Mouse (Mus musculus) stomach, embryonic 15.5 days (tissue): ENCODE measurements around the gene Eps8l1. TPM values are rescaled to one million over a fixed set of nuclear protein-coding genes. Genes with fewer than 3 reads are reported as not detected.
A peak's percentile ranks its signal among the peaks of the same experiment; 100 is the strongest.

Experiments
- ATAC-seq: fragments of 200-750 bp; cut with Nextera tagmentation; 2 replicates; pipeline ENCODE4 v1.8.0; 2017; ENCODE audit warnings: low read depth, moderate number of reproducible peaks, moderate TSS enrichment; ENCODE audit not compliant: insufficient read depth, low FRiP score
- H3K27ac ChIP-seq: fragments of 300-500 bp; sonication (generic); 2 replicates; pipeline ENCODE4 v1.5.1; 2015; ENCODE audit warnings: mild to moderate bottlenecking, inconsistent platforms
- H3K27me3 ChIP-seq: fragments of 300-500 bp; sonication (generic); replicated peaks from 2 replicates; pipeline ENCODE4 v1.6.1; 2015; ENCODE audit warnings: inconsistent platforms
- H3K36me3 ChIP-seq: fragments of 300-500 bp; sonication (generic); 2 replicates; pipeline ENCODE4 v1.6.1; 2015; ENCODE audit warnings: inconsistent platforms
- H3K4me1 ChIP-seq: fragments of 300-500 bp; sonication (generic); 2 replicates; pipeline ENCODE4 v1.6.1; 2015; ENCODE audit warnings: inconsistent platforms
- H3K4me2 ChIP-seq: fragments of 300-500 bp; sonication (generic); 2 replicates; pipeline ENCODE4 v1.6.1; 2015; ENCODE audit warnings: mild to moderate bottlenecking, inconsistent platforms
- H3K4me3 ChIP-seq: fragments of 300-500 bp; sonication (generic); replicated peaks from 2 replicates; pipeline ENCODE4 v1.5.1; 2015; ENCODE audit warnings: inconsistent platforms
- H3K9ac ChIP-seq: fragments of 300-500 bp; sonication (generic); 2 replicates; pipeline ENCODE4 v1.6.1; 2015; ENCODE audit warnings: inconsistent platforms
- H3K9me3 ChIP-seq: fragments of 300-500 bp; sonication (generic); 2 replicates; pipeline ENCODE4 v1.6.1; 2016; ENCODE audit warnings: inconsistent platforms
- WGBS: fragments of 180-500 bp; shearing (Covaris S2); methylation state at CpG from one replicate; pipeline ENCODE4 v1.1.7; 2015; 5-methylcytosine and 5-hydroxymethylcytosine counted together
- polyA plus RNA-seq: library from polyadenylated mRNA; unstranded; fragments of >200 nt; fragmentation: Nextera tagmentation; extraction: Ambion mirVana; gene quantifications from 2 replicates; pipeline ENCODE4 v1.2.1, GENCODE M21; 2015

The Eps8l1 gene
- polyA plus RNA-seq, 1 experiment from 2014 or later: 11.1 TPM

DNA sequence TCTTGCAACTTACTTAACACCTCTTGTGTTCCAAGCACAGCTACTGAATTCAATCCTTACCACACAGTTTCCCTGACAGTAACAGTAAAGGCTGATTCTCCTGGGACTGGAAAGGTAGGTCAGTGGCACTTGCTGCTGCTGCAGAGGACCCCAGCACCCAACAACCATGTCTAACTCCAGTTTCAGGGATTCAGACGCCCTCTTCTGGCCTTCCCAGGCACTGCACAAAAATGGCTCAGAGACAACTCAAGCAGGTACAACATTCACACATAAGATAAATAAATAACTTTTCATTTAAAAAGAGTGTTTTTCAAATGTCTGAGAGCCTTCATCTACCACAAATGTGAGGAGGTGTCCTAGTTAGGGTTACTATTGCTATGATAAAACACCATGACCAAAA is 13.3 kb upstream of the Eps8l1 start:
- WGBS: 6% methylated on average over 1 of the region's 1 CpGs
- H3K4me2 ChIP-seq: no peak overlapping the region
- H3K9me3 ChIP-seq: no peaks in the 10 kb centered on the region
- 0 out of 2 replicates have a peak, but pooled peaks cover 9% of the 10 kb centered on the region for H3K4me1 ChIP-seq
- no peak for ATAC-seq
- no peak overlapping the region for H3K4me3 ChIP-seq
- H3K27me3 ChIP-seq: no peaks in the 10 kb centered on the region
- H3K9ac ChIP-seq: no peak overlapping the region
- no peak overlapping the region for H3K27ac ChIP-seq
- H3K36me3 ChIP-seq: peaks cover 17% of the 10 kb centered on the region

DNA sequence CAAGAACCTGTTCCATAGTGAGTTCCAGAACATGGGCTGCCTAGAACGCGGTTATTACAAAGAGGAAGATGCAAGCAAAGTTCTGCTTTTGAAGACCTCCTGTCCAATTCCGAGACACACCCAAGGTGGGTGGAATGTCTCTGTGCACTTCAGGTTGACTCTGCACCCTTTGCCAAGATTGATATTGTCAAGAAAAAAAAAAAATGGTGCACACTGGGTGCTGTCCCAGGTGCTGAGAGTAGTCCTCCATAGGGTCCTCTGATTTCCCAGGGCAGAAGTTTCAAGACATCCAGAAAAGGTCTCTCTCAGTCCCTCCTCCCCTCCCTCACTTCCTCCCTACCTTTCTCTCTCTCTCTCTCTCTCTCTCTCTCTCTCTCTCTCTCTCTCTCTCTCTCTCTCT is 12.0 kb upstream of the Eps8l1 start:
- no peaks in the 10 kb centered on the region for H3K27me3 ChIP-seq
- peaks cover 8% of the 10 kb centered on the region for H3K36me3 ChIP-seq
- no peak overlapping the region for H3K27ac ChIP-seq
- ATAC-seq: no peak
- no peaks in the 10 kb centered on the region for H3K9me3 ChIP-seq
- WGBS: 82% methylated on average over 3 of the region's 3 CpGs
- no peak overlapping the region for H3K9ac ChIP-seq
- H3K4me3 ChIP-seq: no peak overlapping the region
- H3K4me1 ChIP-seq: 0 out of 2 replicates have a peak, but pooled peaks cover 9% of the 10 kb centered on the region
- no peak overlapping the region for H3K4me2 ChIP-seq

DNA sequence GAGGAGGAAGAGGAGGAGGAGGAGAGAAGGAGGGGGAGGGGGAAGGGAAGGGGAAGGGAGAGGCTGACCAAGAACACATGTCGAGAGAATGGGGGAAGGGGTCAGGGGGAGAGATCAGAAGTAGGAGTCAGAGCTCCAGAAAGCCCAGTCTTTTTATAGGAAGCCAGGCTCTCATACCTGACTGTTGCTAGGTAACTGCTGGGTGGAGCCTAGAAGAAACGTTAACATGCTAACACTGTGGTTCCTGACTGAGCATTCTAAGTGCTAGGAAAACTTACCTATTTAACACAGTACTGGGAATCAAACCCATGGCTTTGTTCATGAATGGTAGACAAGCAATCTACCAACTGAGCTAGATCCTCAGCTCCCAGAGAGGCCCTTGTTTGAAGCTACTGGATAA is 11.3 kb upstream of the Eps8l1 start:
- 3% methylated on average over 2 of the region's 2 CpGs for WGBS
- no peak for ATAC-seq
- Histone ChIP-seq H3K9ac (no peak overlapping the region), H3K4me2 (no peak overlapping the region), H3K9me3 (no peaks in the 10 kb centered on the region), H3K4me1 (0 out of 2 replicates have a peak, but pooled peaks cover 9% of the 10 kb centered on the region), H3K36me3 (no peaks in the 10 kb centered on the region; the same call in 1 of the 2 replicates), H3K27ac (0 out of 2 replicates have a peak overlapping the region, but pooled peaks have one; percentile 61), H3K4me3 (no peak overlapping the region), H3K27me3 (no peaks in the 10 kb centered on the region)

DNA sequence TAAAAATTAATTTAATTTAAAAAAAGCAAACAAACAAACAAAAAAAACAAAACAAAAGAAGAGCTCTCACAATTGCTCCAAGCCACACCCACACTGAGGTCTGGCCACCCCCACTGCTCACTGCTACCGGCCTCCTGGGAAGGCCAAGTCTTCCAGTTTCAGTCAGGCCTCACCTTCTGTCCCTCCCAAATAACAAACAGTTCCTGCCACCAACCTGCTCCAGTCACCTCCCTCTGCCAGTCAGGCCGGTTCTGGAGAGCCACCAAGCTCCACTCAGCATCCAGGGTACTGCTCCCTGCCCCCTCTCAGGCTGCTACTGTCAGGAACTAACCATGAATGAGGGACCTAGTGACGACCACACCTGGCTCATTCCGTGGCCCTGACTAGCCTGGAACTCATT is 7.8 kb upstream of the Eps8l1 start:
- Histone ChIP-seq H3K27ac (peak overlapping the region; percentile 84), H3K9me3 (no peaks in the 10 kb centered on the region), H3K9ac (no peak overlapping the region), H3K4me1 (0 out of 2 replicates have a peak, but pooled peaks cover 3% of the 10 kb centered on the region), H3K27me3 (no peaks in the 10 kb centered on the region), H3K36me3 (no peaks in the 10 kb centered on the region), H3K4me2 (no peak overlapping the region), H3K4me3 (no peak overlapping the region)
- peak; percentile 93 for ATAC-seq
- 11% methylated on average over 4 of the region's 4 CpGs for WGBS

DNA sequence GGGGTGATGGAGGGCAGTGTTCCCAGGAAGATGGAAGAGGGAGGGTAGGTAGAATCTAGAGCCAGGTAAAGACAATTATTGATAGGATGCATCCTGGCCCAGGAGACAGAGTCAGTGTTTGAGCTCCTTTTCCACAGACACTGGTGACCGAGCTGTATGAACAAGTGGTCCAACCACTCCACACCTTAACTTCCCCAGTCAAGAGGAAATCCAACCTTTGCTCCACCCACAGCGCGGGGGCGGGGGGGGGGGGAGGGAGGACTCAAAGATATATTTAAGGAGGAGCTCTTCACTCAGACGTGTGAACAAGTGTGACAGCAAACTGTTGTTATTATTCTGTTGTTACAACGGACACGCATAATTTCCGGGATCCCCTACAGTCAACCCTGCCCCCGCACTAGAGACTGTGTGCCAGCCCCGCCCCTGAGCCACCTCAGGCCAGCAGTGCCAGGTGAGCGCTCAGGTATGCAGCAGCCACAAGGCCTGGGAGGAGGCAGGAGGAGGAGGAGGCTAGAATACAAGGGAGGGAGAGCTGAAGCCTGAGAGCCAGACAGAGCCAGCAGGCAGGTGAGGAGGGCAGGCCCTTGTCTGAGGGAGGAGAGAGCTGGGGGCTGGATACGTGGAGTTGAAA is 3.8 kb downstream of the Eps8l1 start:
- H3K9ac ChIP-seq: no peak overlapping the region
- peak overlapping the region; percentile 79 for H3K27ac ChIP-seq
- H3K27me3 ChIP-seq: no peaks in the 10 kb centered on the region
- H3K4me1 ChIP-seq: 0 out of 2 replicates have a peak, but pooled peaks cover 3% of the 10 kb centered on the region
- WGBS: 3% methylated on average over 12 of the region's 12 CpGs
- H3K9me3 ChIP-seq: no peaks in the 10 kb centered on the region
- H3K36me3 ChIP-seq: no peaks in the 10 kb centered on the region
- peak overlapping the region; percentile 12; the same call in 1 of the 2 replicates for H3K4me3 ChIP-seq
- H3K4me2 ChIP-seq: peak overlapping the region; percentile 37; the same call in 1 of the 2 replicates
- ATAC-seq: peak; percentile 91

DNA sequence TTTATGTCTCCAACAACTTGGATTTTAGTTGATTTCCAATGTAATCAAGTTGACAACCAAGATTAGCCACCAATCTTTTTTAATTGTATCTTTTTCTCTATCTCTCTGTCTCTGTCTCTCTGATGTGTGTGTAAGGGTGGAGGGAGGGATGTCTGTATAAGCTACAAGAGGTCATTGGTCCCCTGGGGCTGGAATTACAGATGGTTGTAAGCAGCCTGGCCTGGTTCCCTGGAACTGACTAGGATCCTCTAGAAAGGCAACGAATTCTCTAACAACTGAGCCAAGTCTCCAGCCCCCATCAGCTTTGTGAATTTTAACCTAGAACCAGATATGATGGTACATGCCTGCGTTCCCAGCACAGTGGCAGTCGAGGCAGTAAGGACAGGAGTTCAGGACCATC is 7.3 kb downstream of the Eps8l1 start:
- Histone ChIP-seq H3K9ac (no peak overlapping the region), H3K27ac (no peak overlapping the region), H3K4me1 (peaks cover 15% of the 10 kb centered on the region; the same call in 1 of the 2 replicates), H3K27me3 (peaks cover 11% of the 10 kb centered on the region; the same call in 1 of the 2 replicates), H3K9me3 (no peaks in the 10 kb centered on the region), H3K4me3 (no peak overlapping the region), H3K36me3 (no peaks in the 10 kb centered on the region), H3K4me2 (no peak overlapping the region)
- ATAC-seq: no peak
- WGBS: 77% methylated on average over 3 of the region's 3 CpGs

DNA sequence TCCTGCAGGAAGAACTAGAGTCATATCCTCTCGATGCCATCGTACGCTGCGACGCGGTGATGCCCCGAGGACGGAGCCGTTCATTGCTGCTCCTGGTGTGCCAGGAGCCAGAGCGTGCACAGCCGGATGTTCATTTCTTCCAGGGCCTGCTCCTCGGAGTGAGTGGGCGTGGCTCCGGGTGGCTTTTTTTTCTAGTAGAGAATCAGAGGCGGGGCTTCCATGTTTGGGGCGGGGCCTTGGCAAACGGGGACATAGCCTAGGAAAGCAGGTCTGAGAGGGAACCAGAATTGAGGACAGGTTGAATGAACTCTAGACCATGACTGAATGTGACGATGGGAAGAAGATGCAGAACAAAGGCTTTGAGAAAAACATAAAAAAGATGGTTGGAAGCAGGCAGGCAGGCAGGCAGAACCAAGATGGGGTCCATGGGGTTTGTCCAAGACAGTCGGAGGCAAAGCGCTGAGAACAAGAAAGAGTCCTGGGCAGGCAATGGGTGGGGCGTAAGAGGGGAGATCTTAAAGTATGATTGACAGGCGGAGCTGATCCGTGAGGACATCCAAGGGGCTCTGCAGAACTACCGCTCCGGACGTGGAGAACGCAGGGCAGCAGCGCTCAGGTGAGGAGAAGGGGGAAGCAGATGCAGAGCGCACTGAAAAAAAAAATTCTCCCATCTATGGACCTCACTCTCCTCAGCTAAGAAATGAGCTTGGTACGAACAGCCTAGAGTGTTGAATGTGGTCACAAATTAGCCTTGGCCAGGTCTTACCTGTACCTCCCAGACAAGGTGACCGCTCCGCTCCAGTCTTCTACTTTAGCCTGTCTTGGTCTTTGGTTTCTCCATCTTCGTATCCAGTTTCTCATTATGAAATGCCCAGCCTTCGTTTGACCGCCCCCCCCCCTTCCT is 10.1 kb downstream of the Eps8l1 start:
- peaks cover 12% of the 10 kb centered on the region; the same call in 1 of the 2 replicates for H3K4me1 ChIP-seq
- H3K4me3 ChIP-seq: peak overlapping the region; percentile 45
- peak overlapping the region; percentile 85 for H3K4me2 ChIP-seq
- H3K27ac ChIP-seq: no peak overlapping the region
- ATAC-seq: peak; percentile 24
- peak overlapping the region; percentile 22; the same call in 1 of the 2 replicates for H3K9ac ChIP-seq
- H3K27me3 ChIP-seq: peaks cover 15% of the 10 kb centered on the region; the same call in 1 of the 2 replicates
- no peaks in the 10 kb centered on the region for H3K36me3 ChIP-seq
- no peaks in the 10 kb centered on the region for H3K9me3 ChIP-seq
- 3% methylated on average over 35 of the region's 35 CpGs for WGBS

DNA sequence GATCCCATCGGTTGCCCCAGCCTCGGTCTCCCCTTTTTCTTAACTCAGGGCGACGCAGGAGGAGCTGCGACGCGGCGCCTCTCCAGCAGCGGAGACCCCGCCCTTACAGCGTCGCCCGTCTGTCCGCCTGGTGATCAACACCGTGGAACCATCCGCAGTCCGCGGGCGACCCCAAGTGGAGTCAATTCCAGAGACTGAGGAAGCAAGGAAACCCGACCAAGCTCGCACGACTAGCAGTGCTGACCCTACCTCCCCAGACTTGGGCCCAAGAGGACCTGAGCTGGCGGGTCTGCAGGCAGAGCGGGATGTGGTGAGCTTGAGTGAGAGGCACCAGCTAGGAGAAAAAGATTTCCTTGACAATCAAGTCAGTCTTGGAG is 10.7 kb downstream of the Eps8l1 start:
- Histone ChIP-seq H3K9me3 (no peaks in the 10 kb centered on the region), H3K4me2 (peak overlapping the region; percentile 85), H3K9ac (no peak overlapping the region), H3K27me3 (peaks cover 15% of the 10 kb centered on the region; the same call in 1 of the 2 replicates), H3K36me3 (no peaks in the 10 kb centered on the region), H3K4me3 (peak overlapping the region; percentile 45), H3K27ac (no peak overlapping the region), H3K4me1 (peaks cover 12% of the 10 kb centered on the region; the same call in 1 of the 2 replicates)
- ATAC-seq: peak; percentile 86
- WGBS: 1% methylated on average over 24 of the region's 24 CpGs

DNA sequence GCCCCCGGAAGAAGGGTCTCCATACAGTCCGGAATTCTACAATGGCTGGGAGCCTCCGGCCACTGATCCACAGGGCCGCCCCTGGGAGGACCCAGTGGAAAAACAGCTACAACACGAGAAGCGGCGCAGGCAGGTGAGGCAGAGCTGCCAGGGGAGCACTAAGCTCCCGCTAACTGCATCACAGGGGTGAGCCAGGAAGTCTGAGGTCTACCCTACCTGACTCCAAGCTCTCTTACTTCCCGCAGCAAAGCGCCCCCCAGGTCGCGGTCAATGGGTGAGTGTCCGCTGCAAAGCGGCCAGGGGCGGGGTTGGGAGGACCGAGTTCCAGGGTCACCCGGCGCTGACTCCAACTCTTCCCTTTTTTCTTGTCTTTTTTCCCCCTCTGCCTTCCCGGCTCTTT is 13.5 kb downstream of the Eps8l1 start:
- WGBS: 11% methylated on average over 19 of the region's 19 CpGs
- Histone ChIP-seq H3K27me3 (peaks cover 15% of the 10 kb centered on the region; the same call in 1 of the 2 replicates), H3K9me3 (no peaks in the 10 kb centered on the region), H3K4me3 (no peak overlapping the region), H3K27ac (no peak overlapping the region), H3K9ac (no peak overlapping the region), H3K4me1 (peaks cover 23% of the 10 kb centered on the region), H3K4me2 (no peak overlapping the region), H3K36me3 (no peaks in the 10 kb centered on the region)
- ATAC-seq: no peak

DNA sequence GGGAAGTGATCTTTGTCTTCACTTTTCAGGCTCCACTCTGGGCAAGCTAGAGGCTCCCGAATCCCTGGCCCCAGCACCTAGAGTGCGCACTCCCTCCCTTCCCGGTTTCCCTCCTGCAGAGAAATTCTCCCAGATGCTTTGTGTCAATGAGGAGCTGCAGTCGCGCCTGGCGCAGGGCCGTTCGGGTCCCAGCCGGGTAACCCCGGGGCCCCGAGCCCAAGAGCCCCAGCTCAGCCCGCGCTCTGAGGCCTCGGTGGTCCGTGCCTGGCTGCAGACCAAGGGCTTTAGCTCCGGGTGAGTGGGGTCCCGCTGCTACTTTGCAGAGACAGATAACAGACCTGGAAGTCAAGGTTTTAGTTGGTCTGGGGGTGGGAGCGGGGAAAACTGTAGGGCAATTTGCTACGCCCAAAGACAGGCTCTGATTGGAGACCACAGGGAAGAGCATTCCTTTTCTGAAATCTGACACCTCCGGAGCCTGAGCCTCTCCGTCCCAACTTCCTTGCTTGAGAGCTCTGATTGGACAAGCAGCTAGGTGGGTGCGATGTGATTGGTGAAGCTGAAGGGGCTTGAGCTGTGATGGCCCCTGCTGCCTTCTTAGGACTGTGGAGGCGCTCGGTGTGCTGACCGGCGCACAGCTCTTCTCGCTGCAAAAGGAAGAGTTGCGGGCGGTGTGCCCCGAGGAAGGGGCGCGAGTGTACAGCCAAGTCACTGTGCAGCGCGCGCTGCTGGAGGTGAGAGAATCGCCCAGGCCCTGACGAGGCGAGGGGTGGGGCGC is 17.7 kb downstream of the Eps8l1 start:
- Histone ChIP-seq H3K27me3 (0 out of 2 replicates have a peak, but pooled peaks cover 3% of the 10 kb centered on the region), H3K27ac (peak overlapping the region; percentile 95), H3K4me2 (peak overlapping the region; percentile 84), H3K4me1 (peaks cover 17% of the 10 kb centered on the region; the same call in 1 of the 2 replicates), H3K9me3 (no peaks in the 10 kb centered on the region), H3K36me3 (peaks cover 20% of the 10 kb centered on the region), H3K9ac (peak overlapping the region; percentile 29), H3K4me3 (peak overlapping the region; percentile 51)
- WGBS: 1% methylated on average over 39 of the region's 39 CpGs
- peak; percentile 94 for ATAC-seq

DNA sequence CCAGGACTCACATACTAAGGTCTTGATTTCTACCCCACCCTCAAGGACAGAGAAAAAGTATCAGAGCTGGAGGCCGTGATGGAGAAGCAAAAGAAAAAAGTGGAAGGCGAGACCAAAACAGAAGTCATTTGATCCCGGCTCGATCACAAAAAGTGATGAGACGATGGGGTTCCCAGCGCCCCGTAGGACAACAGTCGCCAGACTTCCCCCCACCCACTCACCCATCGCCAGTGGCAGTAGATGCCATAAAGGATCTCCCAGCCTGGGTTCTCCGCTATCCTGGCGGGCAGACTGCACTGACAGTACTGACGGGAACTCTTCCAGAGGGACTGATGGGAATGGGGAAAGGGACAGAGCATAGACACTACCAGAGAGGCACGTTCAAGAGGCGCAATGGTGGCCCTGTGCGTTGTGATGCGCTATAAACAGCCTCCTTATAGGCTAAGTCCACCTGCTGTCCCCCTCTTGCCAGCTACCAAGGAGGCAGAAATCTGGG is 18.4 kb downstream of the Eps8l1 start:
- Histone ChIP-seq H3K4me2 (peak overlapping the region; percentile 84), H3K27ac (peak overlapping the region; percentile 95), H3K9ac (peak overlapping the region; percentile 29; the same call in 1 of the 2 replicates), H3K4me1 (peaks cover 17% of the 10 kb centered on the region; the same call in 1 of the 2 replicates), H3K9me3 (no peaks in the 10 kb centered on the region), H3K4me3 (peak overlapping the region; percentile 51), H3K36me3 (peaks cover 25% of the 10 kb centered on the region), H3K27me3 (0 out of 2 replicates have a peak, but pooled peaks cover 1% of the 10 kb centered on the region)
- 7% methylated on average over 16 of the region's 16 CpGs for whole genome bisulfite sequencing
- ATAC-seq: no peak
